Mouse (Mus musculus) intestine, embryonic 15.5 days (tissue): ENCODE measurements around the gene March6. TPM values are rescaled to one million over a fixed set of nuclear protein-coding genes. Genes with fewer than 3 reads are reported as not detected.

Source experiments
- ATAC-seq: fragments of 200-750 bp; cut with Nextera tagmentation; 2 replicates; pipeline ENCODE4 v1.8.0; 2017; ENCODE audit warnings: moderate TSS enrichment, moderate library complexity
- H3K27ac ChIP-seq: fragments of 300-500 bp; sonication (generic); 2 replicates; pipeline ENCODE4 v1.5.1; 2015; ENCODE audit warnings: mild to moderate bottlenecking, inconsistent platforms
- H3K27me3 ChIP-seq: fragments of 300-500 bp; sonication (generic); replicated peaks from 2 replicates; pipeline ENCODE4 v1.6.1; 2015; ENCODE audit warnings: inconsistent platforms
- H3K36me3 ChIP-seq: fragments of 300-500 bp; sonication (generic); 2 replicates; pipeline ENCODE4 v1.6.1; 2015; ENCODE audit warnings: inconsistent platforms
- H3K4me1 ChIP-seq: fragments of 300-500 bp; sonication (generic); replicated peaks from 2 replicates; pipeline ENCODE4 v1.6.1; 2015; ENCODE audit warnings: inconsistent platforms
- H3K4me2 ChIP-seq: fragments of 300-500 bp; sonication (generic); replicated peaks from 2 replicates; pipeline ENCODE4 v1.6.1; 2015; ENCODE audit warnings: mild to moderate bottlenecking, inconsistent platforms
- H3K4me3 ChIP-seq: fragments of 300-500 bp; sonication (generic); replicated peaks from 2 replicates; pipeline ENCODE4 v1.5.1; 2015; ENCODE audit warnings: inconsistent platforms
- H3K9ac ChIP-seq: fragments of 300-500 bp; sonication (generic); 2 replicates; pipeline ENCODE4 v1.6.1; 2015; ENCODE audit warnings: inconsistent platforms
- H3K9me3 ChIP-seq: fragments of 300-500 bp; sonication (generic); 2 replicates; pipeline ENCODE4 v1.6.1; 2016; ENCODE audit warnings: inconsistent platforms
- WGBS: fragments of 180-500 bp; shearing (Covaris S2); methylation state at CpG from one replicate; pipeline ENCODE4 v1.1.7; 2015; 5-methylcytosine and 5-hydroxymethylcytosine counted together
- polyA plus RNA-seq: library from polyadenylated mRNA; unstranded; fragments of >200 nt; fragmentation: Nextera tagmentation; extraction: Ambion mirVana; gene quantifications from 2 replicates; pipeline ENCODE4 v1.2.1, GENCODE M21; 2015

March6 gene
- polyA plus RNA-seq, 1 experiment from 2014 or later, result 26.0 TPM

GRCm38 (mm10) chr15:31456381-31456780, 74.5 kb downstream of the March6 start:
- Histone ChIP-seq H3K4me1 (0 out of 2 replicates have a peak, but pooled peaks cover 3% of the 10 kb centered on the region), H3K4me3 (no peak overlapping the region), H3K9ac (no peak overlapping the region), H3K27me3 (no peaks in the 10 kb centered on the region), H3K27ac (no peak overlapping the region), H3K4me2 (no peak overlapping the region), H3K9me3 (no peaks in the 10 kb centered on the region), H3K36me3 (peaks cover 12% of the 10 kb centered on the region; the same call in 1 of the 2 replicates)
- 86% methylated on average over 5 of the region's 5 CpGs for WGBS
- no peak for ATAC-seq

- no peak overlapping the region for H3K9ac ChIP-seq
- no peak overlapping the region for H3K4me2 ChIP-seq
- WGBS, result 73% methylated on average over 7 of the region's 7 CpGs
Measured at GRCm38 (mm10) chr15:31454861-31455295, 76.0 kb downstream of the March6 start.

GRCm38 (mm10) chr15:31454096-31454860, 76.6 kb downstream of the March6 start:
- 47% methylated on average over 10 of the region's 10 CpGs for WGBS
- H3K4me1 ChIP-seq, result 0 out of 2 replicates have a peak, but pooled peaks cover 3% of the 10 kb centered on the region
- peak overlapping the region; percentile 87 for H3K4me2 ChIP-seq
- no peak overlapping the region for H3K27ac ChIP-seq
- peak overlapping the region; percentile 65; the same call in 1 of the 2 replicates for H3K4me3 ChIP-seq
- no peak overlapping the region for H3K9ac ChIP-seq
- no peaks in the 10 kb centered on the region for H3K27me3 ChIP-seq
- no peak for ATAC-seq
- H3K36me3 ChIP-seq, result peaks cover 6% of the 10 kb centered on the region; the same call in 1 of the 2 replicates
- H3K9me3 ChIP-seq, result no peaks in the 10 kb centered on the region

More at GRCm38 (mm10) chr15:31454861-31455295, 76.0 kb downstream of the March6 start:
- H3K4me3 ChIP-seq, result no peak overlapping the region
- no peaks in the 10 kb centered on the region for H3K9me3 ChIP-seq
- 0 out of 2 replicates have a peak, but pooled peaks cover 3% of the 10 kb centered on the region for H3K4me1 ChIP-seq
- no peak for ATAC-seq
- H3K27me3 ChIP-seq, result no peaks in the 10 kb centered on the region
- peaks cover 9% of the 10 kb centered on the region; the same call in 1 of the 2 replicates for H3K36me3 ChIP-seq
- no peak overlapping the region for H3K27ac ChIP-seq

GRCm38 (mm10) chr15:31453098-31453916, 77.5 kb downstream of the March6 start, which contains the start of gene Ropn1l:
Gene Ropn1l (minus strand): TSS chr15:31453737.
- peak; percentile 96 for ATAC-seq

GRCm38 (mm10) chr15:31452336-31453097, 78.3 kb downstream of the March6 start:
- H3K4me1 ChIP-seq, result 0 out of 2 replicates have a peak, but pooled peaks cover 3% of the 10 kb centered on the region
- no peaks in the 10 kb centered on the region for H3K9me3 ChIP-seq
- no peaks in the 10 kb centered on the region for H3K36me3 ChIP-seq
- H3K27ac ChIP-seq, result 0 out of 2 replicates have a peak overlapping the region, but pooled peaks have one; percentile 86
- WGBS, result 50% methylated on average over 18 of the region's 18 CpGs
- H3K27me3 ChIP-seq, result no peaks in the 10 kb centered on the region
- no peak for ATAC-seq
- H3K4me3 ChIP-seq, result peak overlapping the region; percentile 65
- peak overlapping the region; percentile 68 for H3K9ac ChIP-seq
- peak overlapping the region; percentile 87 for H3K4me2 ChIP-seq

More at GRCm38 (mm10) chr15:31453098-31453916, 77.5 kb downstream of the March6 start, which contains the start of gene Ropn1l:
- no peaks in the 10 kb centered on the region for H3K27me3 ChIP-seq
- H3K4me2 ChIP-seq, result peak within 1 kb of the TSS; percentile 87
- H3K4me1 ChIP-seq, result 0 out of 2 replicates have a peak, but pooled peaks cover 3% of the 10 kb centered on the region
- H3K27ac ChIP-seq, result peak within 1 kb of the TSS; percentile 86
- peak within 1 kb of the TSS; percentile 65 for H3K4me3 ChIP-seq
- peak within 1 kb of the TSS; percentile 68 for H3K9ac ChIP-seq
- under 1% methylated on average over 57 of the region's 57 CpGs for WGBS
- peaks cover 3% of the 10 kb centered on the region; the same call in 1 of the 2 replicates for H3K36me3 ChIP-seq
- H3K9me3 ChIP-seq, result no peaks in the 10 kb centered on the region

GRCm38 (mm10) chr15:31449772-31450171, 81.1 kb downstream of the March6 start:
- Histone ChIP-seq H3K9me3 (no peaks in the 10 kb centered on the region), H3K27me3 (no peaks in the 10 kb centered on the region), H3K27ac (no peak overlapping the region), H3K4me3 (no peak overlapping the region), H3K9ac (no peak overlapping the region; the same call in 1 of the 2 replicates), H3K4me2 (no peak overlapping the region), H3K4me1 (0 out of 2 replicates have a peak, but pooled peaks cover 3% of the 10 kb centered on the region), H3K36me3 (no peaks in the 10 kb centered on the region)
- ATAC-seq, result no peak
- WGBS, result 6% methylated on average over 2 of the region's 2 CpGs

GRCm38 (mm10) chr15:31447121-31447520, 83.7 kb downstream of the March6 start:
- H3K9me3 ChIP-seq, result no peaks in the 10 kb centered on the region
- no peak overlapping the region for H3K9ac ChIP-seq
- H3K4me3 ChIP-seq, result no peak overlapping the region
- no peak overlapping the region for H3K4me2 ChIP-seq
- H3K27ac ChIP-seq, result no peak overlapping the region
- no peaks in the 10 kb centered on the region for H3K36me3 ChIP-seq
- WGBS, result 42% methylated on average over 7 of the region's 7 CpGs
- H3K27me3 ChIP-seq, result no peaks in the 10 kb centered on the region
- no peaks in the 10 kb centered on the region for H3K4me1 ChIP-seq
- ATAC-seq, result peak; percentile 54

GRCm38 (mm10) chr15:31442698-31443097, 88.2 kb downstream of the March6 start:
- Histone ChIP-seq H3K9ac (no peak overlapping the region), H3K27me3 (no peaks in the 10 kb centered on the region), H3K36me3 (no peaks in the 10 kb centered on the region), H3K4me3 (no peak overlapping the region), H3K4me1 (no peaks in the 10 kb centered on the region), H3K27ac (no peak overlapping the region), H3K9me3 (no peaks in the 10 kb centered on the region), H3K4me2 (no peak overlapping the region)
- ATAC-seq, result no peak
- WGBS, result 91% methylated on average over 4 of the region's 4 CpGs

- no peak overlapping the region for H3K4me2 ChIP-seq
- no peaks in the 10 kb centered on the region for H3K27me3 ChIP-seq
- no peaks in the 10 kb centered on the region for H3K4me1 ChIP-seq
- no peak for ATAC-seq
- H3K9me3 ChIP-seq, result no peaks in the 10 kb centered on the region
- H3K27ac ChIP-seq, result no peak overlapping the region
- no peak overlapping the region for H3K9ac ChIP-seq
- H3K36me3 ChIP-seq, result no peaks in the 10 kb centered on the region
- no peak overlapping the region for H3K4me3 ChIP-seq
- WGBS, result 69% methylated on average over 6 of the region's 6 CpGs
Measured at GRCm38 (mm10) chr15:31441996-31442395, 88.9 kb downstream of the March6 start.

GRCm38 (mm10) chr15:31436811-31437210, 94.0 kb downstream of the March6 start:
- Histone ChIP-seq H3K27ac (no peak overlapping the region), H3K9me3 (no peaks in the 10 kb centered on the region), H3K4me1 (no peaks in the 10 kb centered on the region), H3K36me3 (no peaks in the 10 kb centered on the region), H3K9ac (no peak overlapping the region), H3K27me3 (no peaks in the 10 kb centered on the region), H3K4me2 (no peak overlapping the region), H3K4me3 (no peak overlapping the region)
- ATAC-seq, result no peak
- 75% methylated on average over 2 of the region's 2 CpGs for WGBS

GRCm38 (mm10) chr15:31436083-31436482, 94.8 kb downstream of the March6 start:
- no peak for ATAC-seq
- Histone ChIP-seq H3K9me3 (no peaks in the 10 kb centered on the region), H3K4me2 (no peak overlapping the region), H3K9ac (no peak overlapping the region), H3K27ac (no peak overlapping the region), H3K27me3 (no peaks in the 10 kb centered on the region), H3K36me3 (no peaks in the 10 kb centered on the region), H3K4me3 (no peak overlapping the region), H3K4me1 (no peaks in the 10 kb centered on the region)
- WGBS, result 52% methylated on average over 1 of the region's 1 CpGs
